Mouse (Mus musculus) liver (tissue): Measurements from ENCODE around the gene Zan.

ENCODE experiments used
- DNase-seq: peaks from one replicate; pipeline ENCODE4 v3.0.0-alpha.2; 2020; ENCODE audit warnings: mixed read lengths

Zan gene

GRCm38 (mm10) chr5:137349384-137350204, 127.3 kb downstream of the Zan start, which contains the start of gene Ephb4:
Gene Ephb4, plus strand, starts transcription at chr5:137350109.
- DNase-seq: peak; percentile 86

DNA sequence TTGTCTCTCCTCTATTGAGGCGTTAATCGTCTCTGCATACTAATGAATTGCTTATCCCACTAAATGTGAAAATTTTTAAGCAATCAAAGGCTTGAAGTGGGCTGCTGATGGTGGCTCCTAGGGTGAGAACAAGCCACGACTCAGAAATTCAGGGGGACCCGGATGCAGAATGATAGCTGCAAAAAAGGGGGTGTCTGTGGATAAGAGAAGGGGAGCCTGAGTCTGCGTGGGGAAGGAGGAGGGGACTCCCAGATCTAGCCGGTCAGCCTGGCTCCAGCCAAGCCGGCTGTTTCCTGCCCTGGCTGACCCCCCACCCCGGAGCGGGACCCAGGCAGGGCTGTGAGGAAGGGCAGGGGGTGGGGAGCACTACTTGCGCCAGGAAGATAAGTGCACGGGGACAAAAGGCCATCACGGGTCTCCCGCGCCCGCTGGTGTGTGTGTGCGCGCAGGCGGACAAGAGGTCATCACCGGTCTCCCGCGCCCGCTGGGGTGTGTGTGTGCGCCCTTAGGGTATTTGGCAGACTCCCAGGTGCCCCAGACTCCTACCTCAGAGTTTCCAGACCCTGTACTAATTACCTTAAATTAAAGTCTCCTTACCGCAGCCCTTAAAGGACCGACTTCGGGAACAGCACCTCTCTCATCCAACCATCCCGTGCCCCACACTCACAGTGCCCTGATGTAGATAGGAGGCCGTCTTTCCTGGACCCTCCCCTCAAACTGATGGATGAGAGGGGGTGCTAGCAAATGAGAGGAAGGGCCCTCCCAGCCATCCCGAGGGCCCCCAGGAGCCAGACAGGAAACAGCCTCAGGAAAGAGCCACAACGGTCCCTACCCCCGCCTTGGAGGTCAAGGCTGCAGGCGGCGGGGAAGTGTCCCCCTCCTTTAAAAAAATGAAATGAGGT, 128.1 kb downstream of the Zan start:
- peak; percentile 65 for DNase-seq

DNA sequence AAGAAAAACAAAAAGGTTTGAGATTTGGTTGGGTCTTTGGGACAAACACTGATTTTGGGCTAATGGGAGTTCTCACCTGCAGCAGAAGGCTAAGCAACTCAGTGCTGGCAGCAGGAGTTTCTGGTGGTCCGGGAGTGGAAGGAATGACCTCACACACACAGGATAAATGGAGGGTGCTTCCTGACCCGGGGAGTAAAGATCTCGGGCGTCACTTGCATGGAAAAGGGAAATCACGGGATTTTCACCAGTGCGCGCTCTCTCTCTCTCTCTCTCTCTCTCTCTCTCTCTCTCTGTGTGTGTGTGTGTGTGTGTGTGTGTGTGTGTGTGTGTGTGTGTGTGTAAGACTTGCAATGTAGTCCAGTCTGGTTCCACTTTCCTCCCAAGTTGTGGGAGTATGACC, 129.0 kb downstream of the Zan start:
- DNase-seq: no peak

DNA sequence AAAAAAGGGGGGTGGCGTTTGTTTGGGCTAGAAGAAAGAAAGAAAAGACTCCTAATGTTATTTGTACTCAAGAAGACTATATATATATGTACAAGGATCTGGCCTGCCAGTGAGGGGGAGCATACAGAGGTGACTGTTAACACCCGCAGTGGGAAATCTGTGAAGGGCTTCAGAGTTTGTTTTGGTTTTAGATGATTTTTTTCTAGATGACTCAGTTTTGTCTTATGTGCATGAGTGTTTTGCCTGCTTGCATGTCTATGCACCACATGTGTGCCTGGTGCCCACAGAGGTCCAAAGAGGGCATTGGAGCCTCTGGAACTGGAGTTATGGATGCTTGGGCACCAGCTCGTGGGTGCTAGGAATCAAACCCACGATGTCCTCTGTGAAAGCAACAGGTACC, 129.9 kb downstream of the Zan start:
- DNase-seq: no peak

DNA sequence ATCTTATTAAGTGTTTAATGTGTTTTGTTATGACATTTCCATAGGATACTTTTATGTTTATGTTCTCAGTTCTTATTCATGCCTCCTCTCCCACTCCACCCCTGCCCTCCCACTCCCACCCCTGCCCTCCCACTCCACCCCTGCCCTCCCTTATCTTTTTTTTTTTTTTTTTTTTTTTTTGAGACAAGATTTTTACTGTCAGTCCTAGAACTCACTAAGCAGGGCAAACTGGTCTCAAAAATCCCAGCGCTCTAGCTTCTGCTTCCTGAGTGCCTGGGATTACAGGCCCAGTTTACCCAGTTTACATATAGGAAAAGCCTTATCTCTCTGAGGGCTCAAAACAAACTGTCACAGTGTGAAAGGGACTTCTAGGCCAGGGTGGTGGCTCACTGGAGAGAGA, 130.5 kb downstream of the Zan start:
- DNase-seq: no peak

DNA sequence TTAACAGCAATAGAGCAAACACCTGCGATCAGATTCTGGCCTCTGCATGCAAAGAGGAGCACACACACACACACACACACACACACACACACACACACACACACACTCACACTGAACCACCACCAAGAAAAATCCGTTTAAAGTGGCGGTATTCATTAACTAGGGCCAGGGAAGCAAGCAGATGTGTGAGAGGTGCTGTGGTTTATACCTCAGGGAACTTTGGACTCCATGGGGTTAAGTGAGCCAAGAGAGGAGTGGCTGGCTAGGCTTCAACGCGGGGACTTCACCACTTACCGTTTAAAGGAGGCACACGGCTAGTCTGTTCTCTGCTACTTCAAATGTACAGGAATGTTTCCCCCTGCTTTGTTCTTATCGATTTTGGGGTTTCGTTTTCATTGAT, 131.0 kb downstream of the Zan start:
- DNase-seq: peak; percentile 30

GRCm38 (mm10) chr5:137343869-137344268, 133.0 kb downstream of the Zan start:
- no peak for DNase-seq

DNA sequence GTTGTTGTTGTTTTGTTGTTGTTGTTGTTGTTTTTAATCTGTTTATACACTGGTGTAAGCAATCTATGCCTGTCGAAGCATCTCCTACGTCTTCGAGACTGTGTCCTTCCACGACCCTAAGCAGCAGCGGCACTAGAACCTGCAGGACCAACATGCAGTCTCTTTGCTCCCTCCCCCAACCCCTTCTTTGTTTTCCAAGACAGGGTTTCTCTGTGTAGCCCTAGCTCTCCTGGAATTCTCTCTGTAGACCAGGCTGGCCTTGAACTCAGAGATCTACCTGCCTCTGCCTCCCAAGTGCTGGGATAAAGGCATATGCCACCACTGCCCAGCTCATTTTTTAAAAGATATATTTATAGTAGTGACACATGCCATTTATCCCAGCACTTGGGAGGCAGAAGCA, 133.5 kb downstream of the Zan start:
- DNase-seq: no peak

DNA sequence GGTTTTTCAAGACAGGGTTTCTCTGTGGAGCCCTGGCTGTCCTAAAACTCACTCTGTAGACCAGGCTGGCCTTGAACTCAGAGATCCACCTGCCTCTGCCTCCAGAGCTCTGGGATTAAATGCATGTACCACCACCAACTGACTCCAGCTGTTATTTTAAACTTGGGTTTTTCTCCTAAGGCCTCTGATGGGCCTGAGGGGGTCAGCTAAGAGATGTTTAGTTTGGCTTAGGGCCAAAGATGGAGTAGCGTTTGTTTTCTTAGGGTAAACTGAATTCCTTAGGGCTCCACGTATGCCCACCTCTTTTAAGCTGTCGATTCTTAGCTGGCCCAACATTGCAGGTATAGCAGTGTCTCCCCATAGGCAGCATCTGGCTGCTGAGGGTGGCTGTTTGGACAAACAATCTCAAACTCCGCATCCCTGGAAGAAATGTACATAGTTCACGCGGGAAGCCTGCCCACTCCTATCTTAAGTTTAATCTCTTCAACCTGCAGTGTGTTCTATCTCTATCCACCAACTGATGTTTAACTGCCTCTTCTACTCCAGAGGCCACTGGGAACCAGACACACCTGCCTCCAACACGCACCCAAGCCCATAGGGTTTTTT, 134.4 kb downstream of the Zan start:
- no peak for DNase-seq

DNA sequence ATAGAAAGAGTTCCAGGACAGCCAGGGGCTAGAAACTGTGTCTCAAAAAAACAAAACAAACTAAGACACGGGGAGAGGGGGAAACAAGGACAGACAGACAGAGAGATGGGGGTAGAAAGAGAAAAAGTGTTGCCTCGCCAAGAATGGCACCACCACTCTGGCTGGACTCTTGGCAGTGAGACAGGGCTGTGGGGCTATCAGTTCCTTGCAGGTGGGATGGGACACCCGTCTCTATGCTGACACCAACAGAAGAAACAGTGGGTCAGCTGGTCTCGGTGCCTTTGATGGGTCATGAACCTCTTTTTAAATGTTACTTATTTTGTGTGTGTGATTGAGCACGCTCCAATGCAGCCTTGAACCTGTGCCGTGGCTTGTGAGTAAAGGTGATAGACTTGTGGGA, 136.6 kb downstream of the Zan start:
- DNase-seq: no peak

GRCm38 (mm10) chr5:137339290-137339979, 137.4 kb downstream of the Zan start:
- peak; percentile 36 for DNase-seq

DNA sequence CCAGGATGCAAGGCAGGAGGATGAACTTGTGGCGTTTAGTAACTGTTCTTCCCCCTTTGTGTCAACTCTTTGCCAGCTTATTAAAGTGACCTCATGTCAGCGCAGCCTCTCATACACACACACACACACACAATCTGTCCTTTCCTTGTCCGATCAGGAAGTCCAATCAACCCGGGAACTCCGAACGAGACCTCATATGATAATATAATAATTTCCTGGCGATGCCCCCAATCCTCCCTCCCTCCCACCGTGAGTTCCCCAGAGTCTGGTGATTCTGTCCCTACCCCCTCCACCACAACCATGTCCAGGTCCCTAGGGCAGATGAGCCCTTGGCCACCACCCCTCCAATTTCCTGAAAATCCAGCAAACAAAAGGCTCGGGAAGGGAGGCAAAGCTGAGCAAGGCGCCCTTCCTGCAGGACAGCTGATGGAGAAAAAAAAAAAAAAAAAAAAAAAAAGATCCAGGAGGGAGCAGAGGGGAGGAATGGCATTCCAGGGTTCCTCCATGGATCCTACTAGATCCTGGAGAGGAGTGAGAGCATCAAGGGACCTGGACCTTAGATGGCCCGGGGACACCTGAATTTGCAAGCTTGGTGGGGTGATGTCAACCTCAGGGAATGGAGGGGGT, 138.1 kb downstream of the Zan start:
- no peak for DNase-seq

DNA sequence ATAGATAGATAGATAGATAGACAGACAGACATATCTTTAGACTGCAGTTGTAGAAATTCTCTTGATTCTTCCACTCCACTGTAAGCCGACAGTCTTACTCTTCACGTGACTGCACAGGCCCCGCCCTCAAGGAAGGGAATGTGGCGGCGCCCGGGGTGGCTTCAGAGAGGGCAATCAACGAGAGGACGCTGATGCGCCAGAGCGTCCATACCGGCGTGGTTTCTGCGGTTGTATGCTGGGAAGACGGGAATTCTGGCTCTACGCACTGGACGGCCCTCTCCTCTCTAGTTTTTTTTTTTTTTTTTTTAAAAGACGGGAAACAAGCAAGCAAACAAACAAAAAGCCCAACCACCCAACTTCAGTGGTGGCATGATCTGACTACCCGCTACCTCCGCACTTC, 138.6 kb downstream of the Zan start:
- DNase-seq: peak; percentile 88

- no peak for DNase-seq
These were observed 139.7 kb downstream of the Zan start for GRCm38 (mm10) chr5:137337190-137337589.

- no peak for DNase-seq
These were observed 141.8 kb downstream of the Zan start for GRCm38 (mm10) chr5:137335066-137335465.

GRCm38 (mm10) chr5:137334317-137334716, 142.5 kb downstream of the Zan start:
- DNase-seq: no peak

DNA sequence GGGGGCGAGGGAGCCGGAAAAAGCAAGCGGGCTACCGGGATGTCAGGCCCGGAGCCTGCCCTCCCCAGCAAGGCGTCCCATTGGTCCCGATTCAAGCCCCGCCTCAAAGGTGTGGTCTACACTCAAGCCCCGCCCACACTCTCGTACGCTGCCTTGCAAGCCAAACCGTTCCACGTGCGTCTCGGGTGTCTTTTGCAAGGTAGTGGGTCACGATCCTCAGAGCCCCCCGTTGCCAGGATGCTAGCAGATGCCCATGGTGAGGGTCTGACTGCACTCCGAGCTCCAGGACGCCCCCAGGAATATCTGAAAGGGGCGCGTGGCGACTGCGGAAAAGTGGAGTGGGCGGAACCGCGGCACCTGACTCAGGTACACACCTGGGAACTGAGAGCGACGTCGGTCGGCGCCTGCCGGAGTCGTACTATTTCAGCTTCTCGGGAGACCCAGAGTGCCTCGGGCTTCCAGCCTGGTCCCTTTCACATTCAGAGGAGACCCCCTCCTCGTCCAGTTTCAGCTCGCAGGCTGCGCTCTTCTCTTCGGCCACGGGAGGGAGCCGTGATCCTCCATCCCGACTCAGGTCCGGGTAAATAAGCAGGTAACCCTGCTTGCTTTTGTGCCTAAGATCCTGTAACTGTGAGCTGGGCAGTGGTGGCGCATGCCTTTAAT, 143.2 kb downstream of the Zan start, which contains the start of gene Slc12a9:
TSS of gene Slc12a9 (minus strand) at position 86 of the 663 bp plus-strand sequence.
- peak; percentile 93 for DNase-seq

- no peak for DNase-seq
These were observed 143.9 kb downstream of the Zan start for GRCm38 (mm10) chr5:137332857-137333511.

DNA sequence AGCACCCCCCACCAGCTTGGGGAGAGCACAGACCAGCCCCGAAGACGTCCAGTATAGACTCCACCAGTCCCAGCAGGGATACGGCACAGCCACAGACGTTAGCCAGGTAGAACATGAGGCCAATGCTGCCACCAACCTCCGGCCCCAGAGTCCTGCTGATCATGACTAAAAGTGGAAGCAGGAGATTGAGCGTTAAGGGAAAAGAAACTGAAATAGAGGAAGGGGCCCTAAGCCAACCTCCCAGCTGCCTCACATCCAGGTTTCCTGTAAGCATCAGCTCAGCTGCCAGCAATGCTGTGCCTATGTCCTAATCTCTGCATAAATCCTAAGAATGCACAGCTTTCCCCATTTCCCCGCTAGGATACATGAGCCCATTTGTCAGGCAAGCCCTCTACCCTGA, 146.0 kb downstream of the Zan start:
- DNase-seq: no peak
